8 mouse cellular contexts compared by ENCODE assay signal in the genomic region with DNA sequence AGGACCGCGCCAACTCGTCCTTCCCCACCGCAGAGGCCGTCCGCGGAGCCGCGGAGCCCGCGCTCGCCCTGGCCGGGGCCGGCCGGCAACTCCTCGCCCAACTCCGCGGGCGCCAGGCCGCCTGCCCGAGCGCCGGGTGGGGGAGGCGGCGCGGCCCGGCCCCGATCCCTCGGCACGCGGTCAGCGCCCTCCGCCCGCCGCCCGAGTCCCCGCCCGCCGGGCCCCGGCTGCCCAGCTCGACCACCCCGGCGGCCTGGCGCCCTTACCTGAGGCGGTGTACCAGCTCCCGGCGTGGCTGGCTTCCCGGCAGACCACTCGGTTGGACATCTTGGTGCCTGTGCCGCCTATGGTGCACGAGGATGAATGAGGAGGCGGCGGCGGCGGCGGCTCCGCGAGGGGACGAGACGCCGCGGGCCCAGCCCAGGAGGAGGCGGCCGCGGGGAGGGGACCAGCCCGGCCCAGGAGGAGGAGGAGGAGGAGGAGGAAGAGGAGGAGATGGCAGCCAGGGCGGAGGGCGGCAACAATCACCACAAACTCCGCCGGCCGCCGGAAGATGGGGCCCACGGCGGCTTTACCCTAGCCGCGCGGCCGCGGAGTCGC. TPM values are rescaled to one million over a fixed set of nuclear protein-coding genes. Genes with fewer than 3 reads are reported as not detected.
DNase-seq lines count a peak whose midpoint lies in the region; ATAC-seq and TF ChIP-seq lines count a peak whose summit lies in the region.

No protein-coding gene starts in this region.

- H3K36me3 ChIP-seq in ES-Bruce4 (ENCODE audit: control insufficient read depth, insufficient read depth, low read length, poor library complexity, severe bottlenecking), result peaks cover 5% of the 10 kb centered on the region
- peaks cover 10% of the 10 kb centered on the region for H3K36me3 ChIP-seq in forebrain, embryonic 15.5 days
- peaks cover 8% of the 10 kb centered on the region; the same call in 1 of the 2 replicates for H3K36me3 ChIP-seq in lung, embryonic 14.5 days (ENCODE audit: insufficient read depth)

- ATAC-seq in forebrain, embryonic 15.5 days (replicated peaks), result peak; percentile 81
- ATAC-seq in lung, embryonic 14.5 days (ENCODE audit: insufficient read depth), result peak; percentile 86
- ATAC-seq in neutrophil, adult 5-6 weeks (ENCODE audit: extremely low read depth, insufficient number of reproducible peaks, low FRiP score, poor library complexity, severe bottlenecking), result peak; percentile 75

- no peaks in the 10 kb centered on the region for H3K9me3 ChIP-seq in ES-Bruce4 (replicated peaks; ENCODE audit: control insufficient read depth, insufficient read depth, low read length, poor library complexity, severe bottlenecking)
- no peaks in the 10 kb centered on the region for H3K9me3 ChIP-seq in forebrain, embryonic 15.5 days
- no peaks in the 10 kb centered on the region for H3K9me3 ChIP-seq in lung, embryonic 14.5 days (ENCODE audit: low read depth, low read length)

- intact Hi-C loops in heart, postnatal 25 days (cut with DNase I), result loop anchor here (2.0 to 5.0 kb wide), 4 partner anchors 44 to 272 kb away; partner anchors contain the start of gene Spast

- no peak for TF ChIP-seq EP300 in ES-Bruce4 (IDR thresholded peaks at IDR 0.05; ENCODE audit: insufficient read depth, low read depth, low read length)

- H3K4me3 ChIP-seq in ES-Bruce4 (ENCODE audit: low read depth, low read length), result peak overlapping the region; percentile 92
- peak overlapping the region; percentile 97 for H3K4me3 ChIP-seq in forebrain, embryonic 15.5 days
- H3K4me3 ChIP-seq in lung, embryonic 14.5 days (ENCODE audit: low read depth, low read length), result peak overlapping the region; percentile 91

- no peaks in the 10 kb centered on the region for H3K4me1 ChIP-seq in ES-Bruce4 (ENCODE audit: control insufficient read depth, insufficient read depth, low read length)
- peaks cover 33% of the 10 kb centered on the region for H3K4me1 ChIP-seq in forebrain, embryonic 15.5 days
- H3K4me1 ChIP-seq in lung, embryonic 14.5 days (ENCODE audit: insufficient read depth), result peaks cover 10% of the 10 kb centered on the region; the same call in 1 of the 2 replicates

- peak overlapping the region; percentile 96 for H3K9ac ChIP-seq in ES-Bruce4 (ENCODE audit: low read depth, poor library complexity, severe bottlenecking)
- H3K9ac ChIP-seq in forebrain, embryonic 15.5 days (replicated peaks), result peak overlapping the region; percentile 97
- H3K9ac ChIP-seq in lung, embryonic 14.5 days, result peak overlapping the region; percentile 90

- no peak overlapping the region; the same call in 1 of the 2 replicates for H3K27ac ChIP-seq in ES-Bruce4 (ENCODE audit: insufficient read depth, low read length)
- H3K27ac ChIP-seq in forebrain, embryonic 15.5 days (replicated peaks), result peak overlapping the region; percentile 98
- H3K27ac ChIP-seq in lung, embryonic 14.5 days (ENCODE audit: low read depth), result peak overlapping the region; percentile 99

- under 1% methylated on average over 57 of the region's 80 CpGs for WGBS in forebrain, embryonic 15.5 days
- under 1% methylated on average over 74 of the region's 80 CpGs for WGBS in lung, embryonic 14.5 days

- H3K4me2 ChIP-seq in forebrain, embryonic 15.5 days (replicated peaks), result peak overlapping the region; percentile 82
- H3K4me2 ChIP-seq in lung, embryonic 14.5 days, result peak overlapping the region; percentile 63

- TF ChIP-seq CTCF in ES-Bruce4 (IDR thresholded peaks at IDR 0.05; ENCODE audit: low read depth, low read length), result no peak
- TF ChIP-seq CTCF in lung, embryonic 14.5 days (IDR thresholded peaks at IDR 0.05; ENCODE audit: low read depth), result no peak

- no peak for TF ChIP-seq POLR2A in ES-Bruce4 (IDR thresholded peaks at IDR 0.05; ENCODE audit: insufficient read depth, low read length)

- DNase-seq in cerebellum, adult 11-12 months, result peak; percentile 80
- peak; percentile 78 for DNase-seq in heart, postnatal 25 days (ENCODE audit: low spot score)
- peak; percentile 50 to 67 for DNase-seq in layer of hippocampus, adult 8-10 months (ENCODE audit: low spot score in 2 of 2)
- DNase-seq in lung, embryonic 14.5 days, result peak; percentile 88
- DNase-seq in thymus, adult 18-20 months, result peak; percentile 72 to 78

- no peaks in the 10 kb centered on the region for H3K27me3 ChIP-seq in ES-Bruce4 (ENCODE audit: control insufficient read depth, insufficient read depth, low read length, poor library complexity, severe bottlenecking)
- H3K27me3 ChIP-seq in forebrain, embryonic 15.5 days, result no peaks in the 10 kb centered on the region
- H3K27me3 ChIP-seq in lung, embryonic 14.5 days (ENCODE audit: insufficient read depth, low read length), result no peaks in the 10 kb centered on the region

RNA-seq across cellular contexts. Expression of gene Memo1, which starts 0.8 kb away (rescaled TPM):
- polyA plus RNA-seq in ES-Bruce4 (2011; ENCODE audit: insufficient read depth, insufficient read length, low read depth, missing spikeins), result 72.7 and 74.6 TPM in 2 replicates
- polyA plus RNA-seq in forebrain, embryonic 15.5 days (2015; fragmentation: Nextera tagmentation; extraction: Ambion mirVana), result 63.9 and 66.1 TPM in 2 replicates
- total RNA-seq in heart, postnatal 25 days (2021), result 10 to 100 TPM; 66.8 to 74.1 TPM
- 10 to 100 TPM; 45.7 to 51.9 (median 48.2) TPM for total RNA-seq in layer of hippocampus, adult 8-10 months (2022)
- polyA plus RNA-seq in lung, embryonic 14.5 days (2014; fragmentation: Nextera tagmentation; extraction: Ambion mirVana), result 98.1 and 99.2 TPM in 2 replicates
- total RNA-seq in neutrophil, adult 5-6 weeks (2017), result 34.4 and 35.7 TPM in 2 replicates

RNA-seq across cellular contexts. Expression of gene Dpy30, which starts 29.2 kb away (rescaled TPM):
- polyA plus RNA-seq in ES-Bruce4 (2011; ENCODE audit: insufficient read depth, insufficient read length, low read depth, missing spikeins), result 244 and 257 TPM in 2 replicates
- polyA plus RNA-seq in forebrain, embryonic 15.5 days (2015; fragmentation: Nextera tagmentation; extraction: Ambion mirVana), result 202 and 214 TPM in 2 replicates
- total RNA-seq in heart, postnatal 25 days (2021), result 10 to 100 TPM; 49.0 to 49.1 TPM
- 10 to 100 TPM; 39.2 to 49.9 (median 46.5) TPM for total RNA-seq in layer of hippocampus, adult 8-10 months (2022)
- polyA plus RNA-seq in lung, embryonic 14.5 days (2014; fragmentation: Nextera tagmentation; extraction: Ambion mirVana), result 202 and 207 TPM in 2 replicates
- 33.2 and 36.5 TPM in 2 replicates for total RNA-seq in neutrophil, adult 5-6 weeks (2017)

RNA-seq across cellular contexts. Expression of gene Spast, which starts 44.3 kb away (rescaled TPM):
- 30.1 and 30.6 TPM in 2 replicates for polyA plus RNA-seq in ES-Bruce4 (2011; ENCODE audit: insufficient read depth, insufficient read length, low read depth, missing spikeins)
- 35.1 and 36.4 TPM in 2 replicates for polyA plus RNA-seq in forebrain, embryonic 15.5 days (2015; fragmentation: Nextera tagmentation; extraction: Ambion mirVana)
- total RNA-seq in heart, postnatal 25 days (2021), result 10 to 100 TPM; 28.6 to 31.0 TPM
- 10 to 100 TPM; 44.2 to 53.1 (median 49.4) TPM for total RNA-seq in layer of hippocampus, adult 8-10 months (2022)
- 25.8 and 26.7 TPM in 2 replicates for polyA plus RNA-seq in lung, embryonic 14.5 days (2014; fragmentation: Nextera tagmentation; extraction: Ambion mirVana)
- 46.5 and 64.0 TPM in 2 replicates for total RNA-seq in neutrophil, adult 5-6 weeks (2017)
